Mouse (Mus musculus): Measurements from ENCODE around the gene Ccnt2.

DNA sequence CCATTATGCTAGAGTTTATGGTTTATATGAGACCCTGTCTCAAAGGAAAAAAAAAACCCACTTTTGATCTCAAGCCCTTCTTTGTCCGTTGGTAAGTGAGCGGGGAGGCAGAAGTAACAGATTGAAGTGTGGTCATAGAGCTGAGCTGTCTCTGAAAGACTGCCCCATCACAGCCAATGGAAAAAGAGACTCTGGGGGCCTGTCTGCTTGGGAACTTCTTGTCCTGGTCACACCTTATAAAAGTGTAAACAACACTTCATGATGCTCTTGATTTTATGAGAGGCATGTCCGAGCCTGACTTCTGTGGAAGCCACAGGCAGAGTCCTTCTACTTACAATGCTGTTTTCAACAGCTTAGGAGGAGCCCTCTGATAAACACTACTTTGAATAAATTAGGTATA is 42.9 kb upstream of the Ccnt2 start:
- peak; percentile 72 for TF ChIP-seq EP300 (IDR thresholded peaks at IDR 0.05; ENCODE audit: low read depth)
- TF ChIP-seq CTCF (IDR thresholded peaks at IDR 0.05; ENCODE audit: low read depth) = no peak

Data from liver, postnatal 0 days (tissue).